Mouse (Mus musculus): ENCODE data around the gene Tex101. TPM values are rescaled to one million over a fixed set of nuclear protein-coding genes. Genes with fewer than 3 reads are reported as not detected.

Tex101 gene
- polyA plus RNA-seq, 1 experiment from 2014 or later, result not detected

- 82% methylated on average over 6 of the region's 6 CpGs for WGBS
- Histone ChIP-seq H3K27me3 (ENCODE audit: control insufficient read depth, insufficient read depth, low read length) (no peaks in the 10 kb centered on the region), H3K4me2 (replicated peaks; ENCODE audit: low read depth, low read length) (no peak overlapping the region), H3K4me3 (ENCODE audit: low read depth, low read length) (no peak overlapping the region), H3K9me3 (ENCODE audit: control insufficient read depth, low read depth, low read length) (no peaks in the 10 kb centered on the region), H3K36me3 (ENCODE audit: control insufficient read depth, insufficient read depth, low read length) (no peaks in the 10 kb centered on the region), H3K27ac (ENCODE audit: low read length) (no peak overlapping the region), H3K4me1 (ENCODE audit: control insufficient read depth, insufficient read depth, low read length) (no peaks in the 10 kb centered on the region), H3K9ac (replicated peaks; ENCODE audit: low read depth, low read length) (no peak overlapping the region)
- no peak for ATAC-seq (ENCODE audit: insufficient number of reproducible peaks, insufficient read depth, low FRiP score, low read depth)
Observed at GRCm38 (mm10) chr7:24644492-24644891, 32.0 kb downstream of the Tex101 start.

DNA sequence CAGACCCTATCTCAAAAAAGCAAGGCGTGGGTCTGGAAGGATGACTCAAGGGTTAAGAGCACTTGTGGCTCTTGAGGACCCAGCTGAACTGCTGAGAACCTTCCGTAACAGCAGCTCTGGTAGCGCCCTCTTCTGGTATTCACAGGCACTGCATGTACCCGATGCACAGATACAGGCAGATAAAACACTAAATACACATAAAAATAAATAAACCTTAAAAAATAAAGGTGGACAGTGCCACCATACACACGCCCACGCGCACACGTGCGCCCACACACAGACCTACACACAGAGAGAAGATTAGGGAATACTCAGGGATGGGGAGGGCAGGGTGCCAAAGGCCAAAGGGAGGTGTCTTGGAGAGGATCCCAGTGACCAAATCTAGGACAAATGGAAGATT lies 34.0 kb downstream of the Tex101 start:
- 16% methylated on average over 9 of the region's 9 CpGs for WGBS
- no peak overlapping the region for H3K4me2 ChIP-seq (replicated peaks; ENCODE audit: low read depth, low read length)
- no peak overlapping the region for H3K4me3 ChIP-seq (ENCODE audit: low read depth, low read length)

DNA sequence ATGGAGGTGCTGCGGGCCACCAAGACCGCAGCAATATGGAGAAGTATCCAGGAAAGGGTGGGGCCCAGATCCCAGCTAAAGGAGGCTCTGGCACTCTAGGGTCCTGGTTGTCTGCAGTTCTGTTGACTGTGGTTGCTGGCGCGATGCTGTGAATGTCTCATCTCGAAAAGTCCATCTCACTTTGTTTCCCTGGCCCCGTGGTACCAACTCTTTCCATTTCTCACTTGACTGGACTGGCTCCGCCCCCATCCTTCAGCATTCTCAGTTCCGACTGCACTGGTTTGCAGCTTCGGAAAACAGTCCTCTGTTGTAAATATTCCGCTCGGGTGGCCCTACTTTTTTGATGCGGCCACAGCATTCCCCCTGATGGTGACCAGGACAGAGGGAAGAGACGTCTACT lies 36.0 kb downstream of the Tex101 start:
- H3K9ac ChIP-seq (replicated peaks; ENCODE audit: low read depth, low read length), result no peak overlapping the region
- no peak overlapping the region for H3K4me2 ChIP-seq (replicated peaks; ENCODE audit: low read depth, low read length)
- H3K4me3 ChIP-seq (ENCODE audit: low read depth, low read length), result no peak overlapping the region
- H3K27me3 ChIP-seq (ENCODE audit: control insufficient read depth, insufficient read depth, low read length), result peaks cover 27% of the 10 kb centered on the region
- ATAC-seq (ENCODE audit: insufficient number of reproducible peaks, insufficient read depth, low FRiP score, low read depth), result no peak
- WGBS, result 64% methylated on average over 13 of the region's 13 CpGs
- no peaks in the 10 kb centered on the region for H3K9me3 ChIP-seq (ENCODE audit: control insufficient read depth, low read depth, low read length)
- no peaks in the 10 kb centered on the region for H3K36me3 ChIP-seq (ENCODE audit: control insufficient read depth, insufficient read depth, low read length)
- H3K27ac ChIP-seq (ENCODE audit: low read length), result no peak overlapping the region
- H3K4me1 ChIP-seq (ENCODE audit: control insufficient read depth, insufficient read depth, low read length), result peaks cover 10% of the 10 kb centered on the region; the same call in 1 of the 2 replicates

More for the DNA sequence above, 34.0 kb downstream of the Tex101 start:
- Histone ChIP-seq H3K4me1 (ENCODE audit: control insufficient read depth, insufficient read depth, low read length) (peaks cover 7% of the 10 kb centered on the region; the same call in 1 of the 2 replicates), H3K27me3 (ENCODE audit: control insufficient read depth, insufficient read depth, low read length) (peaks cover 13% of the 10 kb centered on the region), H3K9me3 (ENCODE audit: control insufficient read depth, low read depth, low read length) (no peaks in the 10 kb centered on the region), H3K9ac (replicated peaks; ENCODE audit: low read depth, low read length) (no peak overlapping the region), H3K27ac (ENCODE audit: low read length) (no peak overlapping the region), H3K36me3 (ENCODE audit: control insufficient read depth, insufficient read depth, low read length) (no peaks in the 10 kb centered on the region)
- ATAC-seq (ENCODE audit: insufficient number of reproducible peaks, insufficient read depth, low FRiP score, low read depth), result no peak

- Histone ChIP-seq H3K4me3 (ENCODE audit: low read depth, low read length) (peak overlapping the region; percentile 43), H3K27me3 (ENCODE audit: control insufficient read depth, insufficient read depth, low read length) (peaks cover 27% of the 10 kb centered on the region), H3K4me1 (ENCODE audit: control insufficient read depth, insufficient read depth, low read length) (peaks cover 10% of the 10 kb centered on the region; the same call in 1 of the 2 replicates), H3K9me3 (ENCODE audit: control insufficient read depth, low read depth, low read length) (no peaks in the 10 kb centered on the region), H3K27ac (ENCODE audit: low read length) (no peak overlapping the region), H3K36me3 (ENCODE audit: control insufficient read depth, insufficient read depth, low read length) (no peaks in the 10 kb centered on the region), H3K9ac (replicated peaks; ENCODE audit: low read depth, low read length) (0 out of 2 replicates have a peak overlapping the region, but pooled peaks have one; percentile 6), H3K4me2 (replicated peaks; ENCODE audit: low read depth, low read length) (peak overlapping the region; percentile 76)
- WGBS, result 3% methylated on average over 35 of the region's 35 CpGs
- ATAC-seq (ENCODE audit: insufficient number of reproducible peaks, insufficient read depth, low FRiP score, low read depth), result 0 out of 2 replicates have a peak, but pooled peaks have one; percentile 21
Observed at GRCm38 (mm10) chr7:24638026-24638856, 38.2 kb downstream of the Tex101 start.

GRCm38 (mm10) chr7:24637046-24637445 lies 39.4 kb downstream of the Tex101 start:
- peaks cover 27% of the 10 kb centered on the region for H3K27me3 ChIP-seq (ENCODE audit: control insufficient read depth, insufficient read depth, low read length)
- ATAC-seq (ENCODE audit: insufficient number of reproducible peaks, insufficient read depth, low FRiP score, low read depth), result no peak
- no peak overlapping the region for H3K27ac ChIP-seq (ENCODE audit: low read length)
- peak overlapping the region; percentile 43; the same call in 1 of the 2 replicates for H3K4me3 ChIP-seq (ENCODE audit: low read depth, low read length)
- no peak overlapping the region for H3K9ac ChIP-seq (replicated peaks; ENCODE audit: low read depth, low read length)
- H3K4me2 ChIP-seq (replicated peaks; ENCODE audit: low read depth, low read length), result peak overlapping the region; percentile 76; the same call in 1 of the 2 replicates
- no peaks in the 10 kb centered on the region for H3K9me3 ChIP-seq (ENCODE audit: control insufficient read depth, low read depth, low read length)
- 2% methylated on average over 18 of the region's 18 CpGs for WGBS
- H3K4me1 ChIP-seq (ENCODE audit: control insufficient read depth, insufficient read depth, low read length), result peaks cover 10% of the 10 kb centered on the region; the same call in 1 of the 2 replicates
- H3K36me3 ChIP-seq (ENCODE audit: control insufficient read depth, insufficient read depth, low read length), result no peaks in the 10 kb centered on the region

DNA sequence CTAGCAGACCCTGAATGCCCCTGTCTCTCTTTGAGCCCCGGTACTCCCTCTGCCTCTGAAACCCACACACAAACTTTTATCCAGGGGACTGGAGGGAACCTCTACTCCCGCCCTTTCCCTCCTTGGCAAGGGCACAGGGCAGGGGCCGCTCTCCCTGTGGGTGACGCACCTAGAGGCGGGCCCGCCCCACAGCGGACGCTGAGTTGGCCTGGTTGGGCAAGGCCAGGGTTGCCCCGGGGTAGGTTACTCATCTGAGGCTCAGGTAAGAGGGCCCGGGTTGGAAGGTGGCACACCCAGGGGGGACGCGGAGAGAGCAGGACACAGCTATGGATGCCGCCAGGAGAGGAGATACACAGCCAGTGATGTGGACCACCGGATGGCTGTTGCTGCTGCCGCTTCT lies 40.2 kb downstream of the Tex101 start, which contains the start of gene Lypd3:
TSS of gene Lypd3 (plus strand) at position 287 of the 400 bp plus-strand sequence.
- ATAC-seq (ENCODE audit: insufficient number of reproducible peaks, insufficient read depth, low FRiP score, low read depth), result no peak

GRCm38 (mm10) chr7:24630116-24630880 lies 46.2 kb downstream of the Tex101 start:
- Histone ChIP-seq H3K27me3 (ENCODE audit: control insufficient read depth, insufficient read depth, low read length) (no peaks in the 10 kb centered on the region), H3K4me2 (replicated peaks; ENCODE audit: low read depth, low read length) (no peak overlapping the region), H3K36me3 (ENCODE audit: control insufficient read depth, insufficient read depth, low read length) (no peaks in the 10 kb centered on the region), H3K4me1 (ENCODE audit: control insufficient read depth, insufficient read depth, low read length) (peaks cover 10% of the 10 kb centered on the region; the same call in 1 of the 2 replicates), H3K9me3 (ENCODE audit: control insufficient read depth, low read depth, low read length) (no peaks in the 10 kb centered on the region), H3K27ac (ENCODE audit: low read length) (no peak overlapping the region), H3K4me3 (ENCODE audit: low read depth, low read length) (no peak overlapping the region), H3K9ac (replicated peaks; ENCODE audit: low read depth, low read length) (no peak overlapping the region)
- no peak for ATAC-seq (ENCODE audit: insufficient number of reproducible peaks, insufficient read depth, low FRiP score, low read depth)
- WGBS, result 72% methylated on average over 10 of the region's 10 CpGs

More for the DNA sequence above, 40.2 kb downstream of the Tex101 start, which contains the start of gene Lypd3:
- Histone ChIP-seq H3K27ac (ENCODE audit: low read length) (no peak within 1 kb of the TSS), H3K27me3 (ENCODE audit: control insufficient read depth, insufficient read depth, low read length) (peaks cover 27% of the 10 kb centered on the region), H3K9ac (replicated peaks; ENCODE audit: low read depth, low read length) (no peak within 1 kb of the TSS), H3K4me2 (replicated peaks; ENCODE audit: low read depth, low read length) (peak within 1 kb of the TSS; percentile 76), H3K9me3 (ENCODE audit: control insufficient read depth, low read depth, low read length) (no peaks in the 10 kb centered on the region), H3K4me3 (ENCODE audit: low read depth, low read length) (peak within 1 kb of the TSS; percentile 43), H3K4me1 (ENCODE audit: control insufficient read depth, insufficient read depth, low read length) (peaks cover 10% of the 10 kb centered on the region; the same call in 1 of the 2 replicates), H3K36me3 (ENCODE audit: control insufficient read depth, insufficient read depth, low read length) (no peaks in the 10 kb centered on the region)
- 23% methylated on average over 15 of the region's 15 CpGs for WGBS

GRCm38 (mm10) chr7:24629672-24630071 lies 46.8 kb downstream of the Tex101 start:
- WGBS, result 65% methylated on average over 4 of the region's 4 CpGs

More at GRCm38 (mm10) chr7:24629672-24630071, 46.8 kb downstream of the Tex101 start:
- no peaks in the 10 kb centered on the region for H3K36me3 ChIP-seq (ENCODE audit: control insufficient read depth, insufficient read depth, low read length)
- H3K4me2 ChIP-seq (replicated peaks; ENCODE audit: low read depth, low read length), result no peak overlapping the region
- no peak overlapping the region for H3K4me3 ChIP-seq (ENCODE audit: low read depth, low read length)
- no peaks in the 10 kb centered on the region for H3K27me3 ChIP-seq (ENCODE audit: control insufficient read depth, insufficient read depth, low read length)
- no peak overlapping the region for H3K27ac ChIP-seq (ENCODE audit: low read length)
- H3K9me3 ChIP-seq (ENCODE audit: control insufficient read depth, low read depth, low read length), result no peaks in the 10 kb centered on the region
- no peak overlapping the region for H3K9ac ChIP-seq (replicated peaks; ENCODE audit: low read depth, low read length)
- peaks cover 10% of the 10 kb centered on the region; the same call in 1 of the 2 replicates for H3K4me1 ChIP-seq (ENCODE audit: control insufficient read depth, insufficient read depth, low read length)
- ATAC-seq (ENCODE audit: insufficient number of reproducible peaks, insufficient read depth, low FRiP score, low read depth), result no peak

All from stomach, embryonic 14.5 days (tissue).